Mouse (Mus musculus) embryonic facial prominence, embryonic 10.5 days (tissue): ENCODE measurements around the gene Chkb. TPM values are rescaled to one million over a fixed set of nuclear protein-coding genes. Genes with fewer than 3 reads are reported as not detected.

Experiments
- DNase-seq: peaks from one replicate; pipeline ENCODE4 v3.0.0-alpha.2; 2017; ENCODE audit warnings: low spot score
- H3K27ac ChIP-seq: fragments of 300-500 bp; sonication (generic); replicated peaks from 2 replicates; pipeline ENCODE4 v1.5.1; 2016; ENCODE audit warnings: mild to moderate bottlenecking
- H3K27me3 ChIP-seq: fragments of 300-500 bp; sonication (generic); replicated peaks from 2 replicates; pipeline ENCODE4 v1.6.1; 2016; ENCODE audit warnings: low read depth, mild to moderate bottlenecking; ENCODE audit not compliant: poor library complexity, severe bottlenecking
- H3K36me3 ChIP-seq: fragments of 300-500 bp; sonication (generic); replicated peaks from 2 replicates; pipeline ENCODE4 v1.6.1; 2016; ENCODE audit warnings: mild to moderate bottlenecking, moderate library complexity
- H3K4me1 ChIP-seq: fragments of 300-500 bp; sonication (generic); 2 replicates; pipeline ENCODE4 v1.6.1; 2016
- H3K4me3 ChIP-seq: fragments of 300-500 bp; sonication (generic); 2 replicates; pipeline ENCODE4 v1.5.1; 2016; ENCODE audit warnings: mild to moderate bottlenecking, moderate library complexity
- H3K9me3 ChIP-seq: fragments of 300-500 bp; sonication (generic); 2 replicates; pipeline ENCODE4 v1.6.1; 2016; ENCODE audit warnings: mild to moderate bottlenecking
- WGBS: fragments of 180-500 bp; shearing (Covaris S2); methylation state at CpG from one replicate; pipeline ENCODE4 v1.1.7; 2016; 5-methylcytosine and 5-hydroxymethylcytosine counted together
- polyA plus RNA-seq: library from polyadenylated mRNA; unstranded; fragments of >200 nt; fragmentation: Nextera tagmentation; extraction: Ambion mirVana; gene quantifications from 2 replicates; pipeline ENCODE4 v1.2.1, GENCODE M21; 2016

The Chkb gene
- polyA plus RNA-seq, 1 experiment from 2014 or later, result 42.5 TPM

- Histone ChIP-seq H3K36me3 (peaks cover 12% of the 10 kb centered on the region; the same call in 1 of the 2 replicates), H3K4me1 (peaks cover 3% of the 10 kb centered on the region; the same call in 1 of the 2 replicates), H3K9me3 (no peaks in the 10 kb centered on the region), H3K4me3 (no peak overlapping the region), H3K27me3 (no peaks in the 10 kb centered on the region), H3K27ac (no peak overlapping the region)
- 4% methylated on average over 1 of the region's 1 CpGs for WGBS
- no peak for DNase-seq
These were observed 35.3 kb upstream of the Chkb start for GRCm38 (mm10) chr15:89465052-89465451.

- no peak overlapping the region for H3K4me3 ChIP-seq
- peaks cover 3% of the 10 kb centered on the region; the same call in 1 of the 2 replicates for H3K4me1 ChIP-seq
- DNase-seq, result no peak
- no peaks in the 10 kb centered on the region for H3K9me3 ChIP-seq
- WGBS, result 62% methylated on average over 5 of the region's 5 CpGs
- H3K27ac ChIP-seq, result no peak overlapping the region
- peaks cover 18% of the 10 kb centered on the region; the same call in 1 of the 2 replicates for H3K36me3 ChIP-seq
- H3K27me3 ChIP-seq, result no peaks in the 10 kb centered on the region
These were observed 33.9 kb upstream of the Chkb start for GRCm38 (mm10) chr15:89463334-89464235.

- Histone ChIP-seq H3K9me3 (no peaks in the 10 kb centered on the region), H3K27ac (no peak overlapping the region), H3K27me3 (peaks cover 7% of the 10 kb centered on the region; the same call in 1 of the 2 replicates), H3K36me3 (peaks cover 29% of the 10 kb centered on the region), H3K4me1 (peaks cover 3% of the 10 kb centered on the region; the same call in 1 of the 2 replicates), H3K4me3 (no peak overlapping the region)
- 82% methylated on average over 7 of the region's 7 CpGs for WGBS
- no peak for DNase-seq
These were observed 32.5 kb upstream of the Chkb start for GRCm38 (mm10) chr15:89462176-89462575.

GRCm38 (mm10) chr15:89461321-89461720 is 31.6 kb upstream of the Chkb start:
- H3K4me1 ChIP-seq, result peaks cover 3% of the 10 kb centered on the region; the same call in 1 of the 2 replicates
- no peak overlapping the region for H3K4me3 ChIP-seq
- no peaks in the 10 kb centered on the region for H3K9me3 ChIP-seq
- DNase-seq, result no peak
- peaks cover 11% of the 10 kb centered on the region; the same call in 1 of the 2 replicates for H3K27me3 ChIP-seq
- no peak overlapping the region for H3K27ac ChIP-seq
- WGBS, result 82% methylated on average over 15 of the region's 15 CpGs
- peaks cover 33% of the 10 kb centered on the region for H3K36me3 ChIP-seq

GRCm38 (mm10) chr15:89460298-89460697 is 30.6 kb upstream of the Chkb start:
- no peak for DNase-seq
- 65% methylated on average over 10 of the region's 10 CpGs for WGBS
- Histone ChIP-seq H3K36me3 (peaks cover 33% of the 10 kb centered on the region), H3K27me3 (peaks cover 12% of the 10 kb centered on the region), H3K4me3 (no peak overlapping the region), H3K27ac (no peak overlapping the region), H3K4me1 (peaks cover 3% of the 10 kb centered on the region; the same call in 1 of the 2 replicates), H3K9me3 (no peaks in the 10 kb centered on the region)

GRCm38 (mm10) chr15:89459821-89460220 is 30.1 kb upstream of the Chkb start:
- DNase-seq, result no peak
- H3K4me1 ChIP-seq, result peaks cover 5% of the 10 kb centered on the region
- peaks cover 33% of the 10 kb centered on the region for H3K36me3 ChIP-seq
- H3K27ac ChIP-seq, result no peak overlapping the region
- 88% methylated on average over 7 of the region's 7 CpGs for WGBS
- no peak overlapping the region for H3K4me3 ChIP-seq
- peaks cover 17% of the 10 kb centered on the region for H3K27me3 ChIP-seq
- H3K9me3 ChIP-seq, result no peaks in the 10 kb centered on the region

GRCm38 (mm10) chr15:89458942-89459341 is 29.2 kb upstream of the Chkb start:
- Histone ChIP-seq H3K36me3 (peaks cover 33% of the 10 kb centered on the region), H3K4me3 (no peak overlapping the region), H3K9me3 (no peaks in the 10 kb centered on the region), H3K4me1 (peaks cover 14% of the 10 kb centered on the region), H3K27me3 (peaks cover 26% of the 10 kb centered on the region), H3K27ac (no peak overlapping the region)
- 92% methylated on average over 15 of the region's 15 CpGs for WGBS
- no peak for DNase-seq

- WGBS, result 79% methylated on average over 6 of the region's 6 CpGs
- Histone ChIP-seq H3K27me3 (peaks cover 45% of the 10 kb centered on the region), H3K27ac (no peak overlapping the region), H3K4me1 (peaks cover 20% of the 10 kb centered on the region), H3K36me3 (peaks cover 23% of the 10 kb centered on the region), H3K9me3 (no peaks in the 10 kb centered on the region), H3K4me3 (no peak overlapping the region)
- no peak for DNase-seq
These were observed 25.9 kb upstream of the Chkb start for GRCm38 (mm10) chr15:89455642-89456041.

- Histone ChIP-seq H3K4me1 (peaks cover 20% of the 10 kb centered on the region), H3K4me3 (peak overlapping the region; percentile 77), H3K27me3 (peaks cover 45% of the 10 kb centered on the region), H3K9me3 (no peaks in the 10 kb centered on the region), H3K27ac (no peak overlapping the region), H3K36me3 (peaks cover 21% of the 10 kb centered on the region)
- 10% methylated on average over 6 of the region's 6 CpGs for WGBS
- DNase-seq, result no peak
These were observed 25.1 kb upstream of the Chkb start for GRCm38 (mm10) chr15:89454857-89455256.

GRCm38 (mm10) chr15:89453865-89454478 is 24.3 kb upstream of the Chkb start, which contains the start of gene Mapk8ip2:
TSS of gene Mapk8ip2 (plus strand) at chr15:89453913.
- under 1% methylated on average over 53 of the region's 53 CpGs for WGBS
- DNase-seq, result peak; percentile 45
- H3K27me3 ChIP-seq, result peaks cover 45% of the 10 kb centered on the region
- peak within 1 kb of the TSS; percentile 83 for H3K27ac ChIP-seq
- H3K36me3 ChIP-seq, result peaks cover 18% of the 10 kb centered on the region
- H3K9me3 ChIP-seq, result no peaks in the 10 kb centered on the region
- H3K4me3 ChIP-seq, result peak within 1 kb of the TSS; percentile 77
- H3K4me1 ChIP-seq, result peaks cover 20% of the 10 kb centered on the region

GRCm38 (mm10) chr15:89452906-89453864 is 23.5 kb upstream of the Chkb start:
- 5% methylated on average over 24 of the region's 24 CpGs for WGBS

More at GRCm38 (mm10) chr15:89452906-89453864, 23.5 kb upstream of the Chkb start:
- peak; percentile 83 for DNase-seq
- Histone ChIP-seq H3K4me3 (peak overlapping the region; percentile 77), H3K36me3 (peaks cover 14% of the 10 kb centered on the region), H3K27ac (peak overlapping the region; percentile 83), H3K9me3 (no peaks in the 10 kb centered on the region), H3K4me1 (peaks cover 20% of the 10 kb centered on the region), H3K27me3 (peaks cover 45% of the 10 kb centered on the region)
